Mouse (Mus musculus) neural tube, embryonic 14.5 days (tissue): ENCODE measurements around the gene Taar5. TPM values are rescaled to one million over a fixed set of nuclear protein-coding genes. Genes with fewer than 3 reads are reported as not detected.

Experiments used
- ATAC-seq: fragments of 200-750 bp; cut with Nextera tagmentation; 2 replicates; pipeline ENCODE4 v1.8.0; 2017; ENCODE audit warnings: low read depth, mild to moderate bottlenecking, moderate TSS enrichment, moderate library complexity
- H3K27ac ChIP-seq: fragments of 300-500 bp; sonication (generic); 2 replicates; pipeline ENCODE4 v1.5.1; 2014; ENCODE audit warnings: low read depth, mild to moderate bottlenecking, control low read depth, low read length, moderate library complexity, mixed read lengths
- H3K27me3 ChIP-seq: fragments of 300-500 bp; sonication (generic); 2 replicates; pipeline ENCODE4 v1.6.1; 2014; ENCODE audit warnings: low read length; ENCODE audit not compliant: control insufficient read depth, insufficient read depth
- H3K36me3 ChIP-seq: fragments of 300-500 bp; sonication (generic); 2 replicates; pipeline ENCODE4 v1.6.1; 2014; ENCODE audit warnings: low read length, mixed read lengths; ENCODE audit not compliant: control insufficient read depth, insufficient read depth
- H3K4me1 ChIP-seq: fragments of 300-500 bp; sonication (generic); 2 replicates; pipeline ENCODE4 v1.6.1; 2014; ENCODE audit warnings: low read length; ENCODE audit not compliant: control insufficient read depth, insufficient read depth
- H3K4me2 ChIP-seq: fragments of 300-500 bp; sonication (generic); 2 replicates; pipeline ENCODE4 v1.6.1; 2014; ENCODE audit warnings: mild to moderate bottlenecking, low read depth, low read length, control low read depth
- H3K4me3 ChIP-seq: fragments of 300-500 bp; sonication (generic); 2 replicates; pipeline ENCODE4 v1.5.1; 2014; ENCODE audit warnings: low read depth, low read length, control low read depth, mixed read lengths
- H3K9ac ChIP-seq: fragments of 300-500 bp; sonication (generic); replicated peaks from 2 replicates; pipeline ENCODE4 v1.6.1; 2014; ENCODE audit warnings: low read depth, mild to moderate bottlenecking, control low read depth, low read length, mixed read lengths
- H3K9me3 ChIP-seq: fragments of 300-500 bp; sonication (generic); 2 replicates; pipeline ENCODE4 v1.6.1; 2016; ENCODE audit warnings: low read length; ENCODE audit not compliant: control insufficient read depth
- WGBS: fragments of 180-500 bp; shearing (Covaris S2); extraction: QIAGEN DNeasy Blood & Tissue Kit; methylation state at CpG from one replicate; pipeline ENCODE4 v1.1.7; 2014; 5-methylcytosine and 5-hydroxymethylcytosine counted together
- polyA plus RNA-seq: library from polyadenylated mRNA; unstranded; fragments of >200 nt; fragmentation: Nextera tagmentation; extraction: Ambion mirVana; gene quantifications from 2 replicates; pipeline ENCODE4 v1.2.1, GENCODE M21; 2014

Taar5 gene
- polyA plus RNA-seq, 1 experiment from 2014 or later: 0.27 TPM

GRCm38 (mm10) chr10:23993381-23993780, 22.9 kb downstream of the Taar5 start, which contains the start of gene Taar7a:
Gene Taar7a, minus strand, starts transcription at chr10:23993481.
- no peaks in the 10 kb centered on the region for H3K36me3 ChIP-seq
- H3K4me1 ChIP-seq: no peaks in the 10 kb centered on the region
- H3K27ac ChIP-seq: no peak within 1 kb of the TSS
- no peak within 1 kb of the TSS for H3K9ac ChIP-seq
- no peak within 1 kb of the TSS for H3K4me3 ChIP-seq
- H3K4me2 ChIP-seq: no peak within 1 kb of the TSS
- no peak for ATAC-seq
- no peaks in the 10 kb centered on the region for H3K27me3 ChIP-seq
- H3K9me3 ChIP-seq: no peaks in the 10 kb centered on the region
- 92% methylated on average over 3 of the region's 3 CpGs for WGBS

GRCm38 (mm10) chr10:23999639-24000038, 29.1 kb downstream of the Taar5 start, which contains the start of gene Taar7b:
Gene Taar7b, plus strand, starts transcription at chr10:23999939.
- WGBS: 83% methylated on average over 1 of the region's 1 CpGs
- ATAC-seq: no peak
- Histone ChIP-seq H3K4me1 (no peaks in the 10 kb centered on the region), H3K4me3 (no peak within 1 kb of the TSS), H3K27ac (no peak within 1 kb of the TSS), H3K4me2 (no peak within 1 kb of the TSS), H3K27me3 (no peaks in the 10 kb centered on the region), H3K9me3 (no peaks in the 10 kb centered on the region), H3K9ac (no peak within 1 kb of the TSS), H3K36me3 (no peaks in the 10 kb centered on the region)

GRCm38 (mm10) chr10:24006442-24006841, 35.9 kb downstream of the Taar5 start:
- Histone ChIP-seq H3K4me2 (no peak overlapping the region), H3K9ac (no peak overlapping the region), H3K9me3 (no peaks in the 10 kb centered on the region), H3K4me3 (no peak overlapping the region), H3K4me1 (no peaks in the 10 kb centered on the region), H3K36me3 (no peaks in the 10 kb centered on the region), H3K27ac (no peak overlapping the region), H3K27me3 (no peaks in the 10 kb centered on the region)
- ATAC-seq: no peak
- 83% methylated on average over 1 of the region's 1 CpGs for WGBS

DNA sequence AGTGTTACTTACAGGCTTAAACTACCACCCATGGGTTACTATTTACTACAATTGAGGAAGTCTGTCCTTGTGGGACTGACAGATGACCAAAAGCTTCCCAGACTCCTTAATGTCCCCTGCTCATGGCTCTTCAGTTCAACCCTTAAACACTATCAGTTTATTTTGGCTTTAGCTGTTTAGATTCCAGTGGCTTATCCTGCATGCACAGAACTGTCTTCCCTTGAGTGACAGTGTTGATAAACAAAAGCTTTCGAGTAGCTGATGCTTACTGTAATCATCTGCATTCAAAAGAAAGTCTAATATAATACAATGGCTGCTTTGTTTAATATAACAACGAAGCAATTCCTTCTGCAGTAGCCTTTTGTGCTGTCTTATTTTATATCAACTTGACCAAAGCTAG, 36.5 kb downstream of the Taar5 start:
- Histone ChIP-seq H3K4me1 (no peaks in the 10 kb centered on the region), H3K9ac (no peak overlapping the region), H3K36me3 (no peaks in the 10 kb centered on the region), H3K27ac (no peak overlapping the region), H3K4me3 (no peak overlapping the region), H3K4me2 (no peak overlapping the region), H3K27me3 (no peaks in the 10 kb centered on the region), H3K9me3 (no peaks in the 10 kb centered on the region)
- no peak for ATAC-seq
- WGBS: 74% methylated on average over 2 of the region's 2 CpGs

DNA sequence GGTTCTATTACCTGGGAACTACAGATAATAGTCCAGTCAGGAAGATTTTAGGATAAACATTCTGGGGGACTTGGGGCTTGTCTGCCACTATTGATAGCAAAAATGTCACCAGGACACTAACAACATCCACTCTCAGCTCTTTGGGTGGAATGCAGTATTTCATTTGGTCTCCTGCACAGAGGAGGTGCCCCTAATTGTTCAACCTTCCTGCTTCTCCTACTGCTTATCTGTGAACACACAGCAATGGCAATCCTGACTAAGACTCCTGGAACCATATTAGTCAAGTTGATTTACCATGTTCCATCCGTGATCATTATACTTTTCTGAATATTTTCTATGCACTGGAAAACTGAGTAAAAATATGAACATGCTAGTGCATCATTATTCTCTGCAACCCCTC, 37.6 kb downstream of the Taar5 start:
- Histone ChIP-seq H3K9ac (no peak overlapping the region), H3K4me2 (no peak overlapping the region), H3K27ac (no peak overlapping the region), H3K36me3 (no peaks in the 10 kb centered on the region), H3K9me3 (no peaks in the 10 kb centered on the region), H3K27me3 (no peaks in the 10 kb centered on the region), H3K4me3 (no peak overlapping the region), H3K4me1 (no peaks in the 10 kb centered on the region)
- WGBS: 93% methylated on average over 1 of the region's 1 CpGs
- ATAC-seq: no peak

Other genes with a start within 250 kb of the Taar5 start
- 99.8 and 115 TPM in 2 replicates for gene Rps12, start 183.4 kb upstream of the Taar5 start, polyA plus RNA-seq
- 21.5 and 26.8 TPM in 2 replicates for gene Slc18b1, start 173.7 kb upstream of the Taar5 start, polyA plus RNA-seq
- gene Vnn3, start 119.2 kb upstream of the Taar5 start, polyA plus RNA-seq: not detected in 2 replicates
- gene Vnn1, start 76.0 kb upstream of the Taar5 start, polyA plus RNA-seq: 0.21 and 0.29 TPM in 2 replicates
- not detected in 2 replicates for gene Taar1, start 50.4 kb upstream of the Taar5 start, polyA plus RNA-seq
- gene Taar2, start 32.1 kb upstream of the Taar5 start, polyA plus RNA-seq: 0.27 TPM in 1 of 2 replicates, not detected in the other
- not detected in 2 replicates for gene Taar3, start 21.1 kb upstream of the Taar5 start, polyA plus RNA-seq
- not detected in 2 replicates for gene Taar4, start 10.2 kb upstream of the Taar5 start, polyA plus RNA-seq
- not detected in 2 replicates for gene Taar6, start 14.9 kb downstream of the Taar5 start, polyA plus RNA-seq
- gene Taar7a, start 22.8 kb downstream of the Taar5 start, polyA plus RNA-seq: not detected in 2 replicates
- not detected in 2 replicates for gene Taar7b, start 29.2 kb downstream of the Taar5 start, polyA plus RNA-seq
- not detected in 2 replicates for gene Taar7d, start 56.5 kb downstream of the Taar5 start, polyA plus RNA-seq
- gene Taar7e, start 66.9 kb downstream of the Taar5 start, polyA plus RNA-seq: not detected in 2 replicates
- not detected in 2 replicates for gene Taar7f, start 78.8 kb downstream of the Taar5 start, polyA plus RNA-seq
- gene Taar8a, start 105.8 kb downstream of the Taar5 start, polyA plus RNA-seq: not detected in 2 replicates
- gene Taar8b, start 121.6 kb downstream of the Taar5 start, polyA plus RNA-seq: not detected in 2 replicates
- gene Taar8c, start 131.2 kb downstream of the Taar5 start, polyA plus RNA-seq: not detected in 2 replicates
- gene Taar9, start 138.8 kb downstream of the Taar5 start, polyA plus RNA-seq: not detected in 2 replicates
- gene Stx7, start 178.6 kb downstream of the Taar5 start, polyA plus RNA-seq: 310 and 368 TPM in 2 replicates